8 mouse cellular contexts compared by ENCODE assay signal in the genomic region with DNA sequence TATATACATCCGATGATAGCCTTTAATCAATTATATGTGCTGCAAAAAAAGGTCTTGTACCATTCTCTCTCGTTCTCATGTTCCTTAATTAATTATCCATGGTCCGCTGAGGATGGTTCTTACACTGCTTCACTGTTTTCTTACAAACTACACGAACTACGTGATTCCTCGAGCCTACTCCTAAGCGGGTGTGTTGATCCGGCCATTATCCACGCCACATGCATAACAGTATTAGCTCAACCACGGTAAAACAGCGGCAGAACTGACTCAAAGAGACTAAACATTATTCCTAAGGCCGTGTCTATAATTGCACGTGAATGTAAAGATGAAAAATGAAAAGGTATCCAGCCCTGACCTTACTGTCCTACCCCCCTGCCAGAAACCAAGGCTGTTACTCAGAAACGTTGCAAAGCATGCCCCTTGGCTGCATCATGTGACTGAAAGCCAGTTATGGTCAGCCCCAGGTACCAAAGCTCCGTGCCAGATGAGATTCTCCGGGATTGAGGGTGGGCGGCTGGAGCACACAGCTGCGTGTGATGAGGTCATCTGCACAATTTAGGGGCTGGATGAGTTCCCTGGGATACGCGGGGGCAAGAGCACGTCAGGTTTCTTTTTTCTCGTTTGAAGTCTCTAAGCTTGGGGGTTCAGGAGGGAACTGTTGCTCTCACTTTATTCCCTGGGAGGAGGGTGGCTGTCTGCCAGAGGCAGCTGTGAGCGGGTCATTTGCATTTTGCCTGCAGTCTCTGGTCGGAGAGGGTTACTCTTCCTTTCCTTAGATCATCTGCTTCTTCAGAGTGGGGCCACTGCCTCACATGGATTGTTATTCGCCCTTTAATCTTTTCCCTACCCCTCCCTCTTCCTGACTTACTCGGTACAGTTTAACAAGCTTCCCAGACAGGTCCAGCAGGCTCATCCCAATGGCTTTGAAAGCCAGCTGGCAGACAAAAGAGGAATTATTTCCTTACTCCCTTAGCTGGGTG.
A peak's percentile ranks its signal among the peaks of the same experiment; 100 is the strongest.
DNase-seq lines count a peak whose midpoint lies in the region; ATAC-seq lines count a peak whose summit lies in the region.

No protein-coding gene starts in this region.

- peak; percentile 76 for ATAC-seq in lung, embryonic 15.5 days (ENCODE audit: borderline replicate concordance, extremely low read depth, low FRiP score, low TSS enrichment)
- peak; percentile 77 for ATAC-seq in embryonic facial prominence, embryonic 11.5 days (replicated peaks; ENCODE audit: insufficient number of reproducible peaks, low FRiP score, low TSS enrichment, low read depth)
- ATAC-seq in hindbrain, embryonic 11.5 days (ENCODE audit: low FRiP score), result peak; percentile 84
- peak; percentile 88 for ATAC-seq in midbrain, embryonic 16.5 days

- intact Hi-C loops in left cerebral cortex, postnatal 36 days (cut with DNase I), result no loop called here

- DNase-seq in lung, adult 18-20 months, result no peak
- DNase-seq in embryonic facial prominence, embryonic 11.5 days (ENCODE audit: low spot score), result peak; percentile 77
- DNase-seq in hindbrain, embryonic 11.5 days (ENCODE audit: low spot score), result peak; percentile 73
- peak; percentile 7 to 8 for DNase-seq in left cerebral cortex, postnatal 36 days (ENCODE audit: low spot score in 2 of 2)
- DNase-seq in urinary bladder, postnatal 36 days (ENCODE audit: low spot score in 2 of 2), result peak; percentile 8 to 16
- DNase-seq in thymus, adult 18-20 months, result no peak

- H3K9me3 ChIP-seq in lung, embryonic 15.5 days, result no peaks in the 10 kb centered on the region
- H3K9me3 ChIP-seq in embryonic facial prominence, embryonic 11.5 days (replicated peaks; ENCODE audit: control insufficient read depth, low read length), result no peaks in the 10 kb centered on the region
- no peaks in the 10 kb centered on the region for H3K9me3 ChIP-seq in hindbrain, embryonic 11.5 days (ENCODE audit: control insufficient read depth, low read length)
- no peaks in the 10 kb centered on the region for H3K9me3 ChIP-seq in midbrain, embryonic 16.5 days (replicated peaks; ENCODE audit: control insufficient read depth, low read length, poor library complexity, severe bottlenecking)

- peak overlapping the region; percentile 66 for H3K4me2 ChIP-seq in lung, embryonic 15.5 days
- peak overlapping the region; percentile 53 for H3K4me2 ChIP-seq in embryonic facial prominence, embryonic 11.5 days (ENCODE audit: low read depth, low read length)
- peak overlapping the region; percentile 39 for H3K4me2 ChIP-seq in hindbrain, embryonic 11.5 days (replicated peaks; ENCODE audit: low read depth, low read length)
- peak overlapping the region; percentile 74 for H3K4me2 ChIP-seq in midbrain, embryonic 16.5 days (ENCODE audit: low read length)

- 17% methylated on average over 26 of the region's 26 CpGs for WGBS in lung, embryonic 15.5 days
- 8% methylated on average over 26 of the region's 26 CpGs for WGBS in embryonic facial prominence, embryonic 11.5 days
- WGBS in hindbrain, embryonic 11.5 days, result 9% methylated on average over 26 of the region's 26 CpGs
- 3% methylated on average over 26 of the region's 26 CpGs for WGBS in midbrain, embryonic 16.5 days

- peak overlapping the region; percentile 21 for H3K9ac ChIP-seq in lung, embryonic 15.5 days
- no peak overlapping the region; the same call in 1 of the 2 replicates for H3K9ac ChIP-seq in embryonic facial prominence, embryonic 11.5 days (replicated peaks; ENCODE audit: low read length)
- H3K9ac ChIP-seq in hindbrain, embryonic 11.5 days (ENCODE audit: low read depth, low read length), result 0 out of 2 replicates have a peak overlapping the region, but pooled peaks have one; percentile 37
- H3K9ac ChIP-seq in midbrain, embryonic 16.5 days (ENCODE audit: low read depth, low read length), result peak overlapping the region; percentile 39; the same call in 1 of the 2 replicates

- peak overlapping the region; percentile 34 for H3K4me3 ChIP-seq in lung, embryonic 15.5 days
- H3K4me3 ChIP-seq in embryonic facial prominence, embryonic 11.5 days (ENCODE audit: low read depth, low read length), result peak overlapping the region; percentile 14
- H3K4me3 ChIP-seq in hindbrain, embryonic 11.5 days (ENCODE audit: low read depth, low read length), result peak overlapping the region; percentile 16
- peak overlapping the region; percentile 30 for H3K4me3 ChIP-seq in midbrain, embryonic 16.5 days (ENCODE audit: low read depth, low read length)

- H3K36me3 ChIP-seq in lung, embryonic 15.5 days, result no peaks in the 10 kb centered on the region
- H3K36me3 ChIP-seq in embryonic facial prominence, embryonic 11.5 days (replicated peaks; ENCODE audit: control insufficient read depth, insufficient read depth, low read depth, low read length), result no peaks in the 10 kb centered on the region
- no peaks in the 10 kb centered on the region for H3K36me3 ChIP-seq in hindbrain, embryonic 11.5 days (ENCODE audit: control insufficient read depth, insufficient read depth, low read length)
- no peaks in the 10 kb centered on the region for H3K36me3 ChIP-seq in midbrain, embryonic 16.5 days (ENCODE audit: control insufficient read depth, insufficient read depth, low read length)

- H3K27ac ChIP-seq in lung, embryonic 15.5 days, result peak overlapping the region; percentile 24; the same call in 1 of the 2 replicates
- peak overlapping the region; percentile 28; the same call in 1 of the 2 replicates for H3K27ac ChIP-seq in embryonic facial prominence, embryonic 11.5 days (replicated peaks; ENCODE audit: low read depth, low read length)
- H3K27ac ChIP-seq in hindbrain, embryonic 11.5 days (ENCODE audit: low read depth, low read length), result 0 out of 2 replicates have a peak overlapping the region, but pooled peaks have one; percentile 47
- H3K27ac ChIP-seq in midbrain, embryonic 16.5 days (ENCODE audit: low read length), result no peak overlapping the region; the same call in none of the 2 replicates

- H3K4me1 ChIP-seq in lung, embryonic 15.5 days, result peaks cover 9% of the 10 kb centered on the region
- H3K4me1 ChIP-seq in embryonic facial prominence, embryonic 11.5 days (ENCODE audit: control insufficient read depth, insufficient read depth, low read length), result peaks cover 5% of the 10 kb centered on the region; the same call in 1 of the 2 replicates
- peaks cover 2% of the 10 kb centered on the region; the same call in 1 of the 2 replicates for H3K4me1 ChIP-seq in hindbrain, embryonic 11.5 days (replicated peaks; ENCODE audit: control insufficient read depth, insufficient read depth, low read length)
- peaks cover 15% of the 10 kb centered on the region for H3K4me1 ChIP-seq in midbrain, embryonic 16.5 days (ENCODE audit: control insufficient read depth, insufficient read depth, low read length)

- H3K27me3 ChIP-seq in lung, embryonic 15.5 days, result no peaks in the 10 kb centered on the region
- H3K27me3 ChIP-seq in embryonic facial prominence, embryonic 11.5 days (ENCODE audit: control insufficient read depth, insufficient read depth, low read length), result no peaks in the 10 kb centered on the region
- no peaks in the 10 kb centered on the region for H3K27me3 ChIP-seq in hindbrain, embryonic 11.5 days (ENCODE audit: control insufficient read depth, insufficient read depth, low read length)
- no peaks in the 10 kb centered on the region for H3K27me3 ChIP-seq in midbrain, embryonic 16.5 days (ENCODE audit: control insufficient read depth, insufficient read depth, low read depth, low read length)

Comparison
In these comparisons a context has a peak if more than half of its experiments do, and no peak if none do; other contexts are left out.
1. DNase-seq: peak in embryonic facial prominence, embryonic 11.5 days (single experiment), hindbrain, embryonic 11.5 days (single experiment), left cerebral cortex, postnatal 36 days (2 of 2) and urinary bladder, postnatal 36 days (2 of 2); none in lung, adult 18-20 months (0 of 2) and thymus, adult 18-20 months (0 of 2).
2. Peak in every context shown above with its lines, with median percentiles within 50 percentile points of each other: ATAC-seq, H3K4me2 ChIP-seq and H3K4me3 ChIP-seq.